Mouse (Mus musculus) frontal cortex, adult 2 months (tissue): ENCODE measurements around the gene Tmem107. TPM values are rescaled to one million over a fixed set of nuclear protein-coding genes. Genes with fewer than 3 reads are reported as not detected.

Experiments used
- DNase-seq, 2 experiments: peaks; one replicate each; pipeline ENCODE4 v3.0.0; 2022; ENCODE audit warnings: low spot score in 1 of 2; ENCODE audit errors: extremely low spot score in 1 of 2
- polyA plus RNA-seq: library from polyadenylated mRNA; depleted of rRNA; stranded (reverse); fragments of >200 nt; gene quantifications from 2 replicates; pipeline ENCODE4 v1.2.3, GENCODE M21; 2012

Tmem107 gene
- polyA plus RNA-seq, 1 experiment = 23.5 TPM

DNA sequence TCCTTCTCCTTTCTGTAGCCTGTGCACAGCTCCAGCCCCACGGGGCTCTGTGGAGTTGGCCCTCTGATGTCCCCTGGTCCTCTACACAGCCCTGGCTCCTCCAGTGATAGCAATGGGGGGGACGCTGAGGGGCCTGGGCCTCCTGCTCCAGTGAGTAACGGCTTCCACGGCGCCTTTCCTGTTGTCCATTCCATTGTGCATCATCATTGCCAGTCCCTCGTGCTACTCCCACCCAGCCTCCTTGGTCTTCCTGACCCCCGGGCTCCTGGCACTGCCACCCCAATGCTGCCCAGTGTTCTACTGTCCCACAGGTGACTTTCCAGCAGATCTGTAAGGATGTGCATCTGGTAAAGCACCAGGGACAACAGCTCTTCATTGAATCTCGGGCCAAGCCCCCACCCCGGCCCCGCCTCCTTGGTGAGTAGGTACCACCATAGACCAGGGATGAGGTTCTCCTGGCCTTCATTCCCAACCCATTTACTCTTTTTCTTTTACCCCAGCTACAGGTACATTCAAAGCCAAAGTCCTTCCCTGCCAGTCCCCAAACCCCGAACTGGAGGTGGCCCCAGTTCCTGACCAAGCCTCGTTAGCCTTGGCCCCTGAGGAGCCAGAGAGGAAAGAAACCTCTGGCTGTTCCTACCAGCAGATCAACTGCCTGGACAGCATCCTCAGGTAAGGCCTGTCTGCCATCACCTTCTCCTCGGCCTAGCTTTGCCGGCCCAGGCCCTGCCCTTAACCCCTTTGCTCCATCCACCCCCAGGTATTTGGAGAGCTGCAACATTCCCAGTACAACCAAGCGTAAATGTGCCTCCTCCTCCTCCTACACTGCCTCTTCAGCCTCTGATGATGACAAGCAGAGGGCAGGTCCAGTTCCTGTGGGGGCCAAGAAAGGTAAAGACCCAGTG, 33.2 kb downstream of the Tmem107 start:
- no peak for DNase-seq

DNA sequence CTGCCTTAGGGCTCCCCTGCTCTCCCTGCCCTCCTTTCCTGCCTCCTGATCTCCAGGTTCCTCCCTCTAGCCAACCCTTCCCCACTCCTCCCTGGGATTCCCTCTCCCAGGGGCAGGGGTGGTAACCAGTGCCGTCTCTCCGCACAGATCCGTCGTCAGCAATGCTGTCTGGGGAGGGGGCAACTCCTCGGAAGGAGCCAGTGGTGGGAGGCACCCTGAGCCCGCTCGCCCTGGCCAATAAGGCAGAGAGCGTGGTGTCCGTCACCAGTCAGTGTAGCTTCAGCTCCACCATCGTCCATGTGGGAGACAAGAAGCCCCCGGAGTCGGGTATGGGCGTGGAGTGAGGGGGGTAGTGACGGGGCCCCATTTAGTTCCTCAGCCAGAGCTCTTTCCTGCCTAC, 33.9 kb downstream of the Tmem107 start:
- no peak for DNase-seq

DNA sequence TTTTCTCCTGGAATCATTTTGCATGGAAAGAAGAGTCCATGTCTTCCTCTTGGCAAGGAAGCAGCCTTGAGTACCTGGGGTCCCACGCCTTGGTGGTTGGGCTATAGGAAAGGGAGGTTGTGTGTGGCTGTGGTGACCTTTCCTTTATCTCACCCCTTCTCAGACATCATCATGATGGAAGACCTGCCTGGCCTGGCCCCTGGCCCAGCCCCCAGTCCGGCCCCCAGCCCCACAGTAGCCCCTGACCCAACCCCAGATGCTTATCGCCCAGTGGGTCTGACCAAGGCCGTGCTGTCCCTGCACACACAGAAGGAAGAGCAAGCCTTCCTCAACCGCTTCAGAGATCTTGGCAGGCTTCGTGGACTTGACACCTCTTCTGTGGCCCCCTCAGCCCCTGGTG, 34.6 kb downstream of the Tmem107 start:
- no peak for DNase-seq

DNA sequence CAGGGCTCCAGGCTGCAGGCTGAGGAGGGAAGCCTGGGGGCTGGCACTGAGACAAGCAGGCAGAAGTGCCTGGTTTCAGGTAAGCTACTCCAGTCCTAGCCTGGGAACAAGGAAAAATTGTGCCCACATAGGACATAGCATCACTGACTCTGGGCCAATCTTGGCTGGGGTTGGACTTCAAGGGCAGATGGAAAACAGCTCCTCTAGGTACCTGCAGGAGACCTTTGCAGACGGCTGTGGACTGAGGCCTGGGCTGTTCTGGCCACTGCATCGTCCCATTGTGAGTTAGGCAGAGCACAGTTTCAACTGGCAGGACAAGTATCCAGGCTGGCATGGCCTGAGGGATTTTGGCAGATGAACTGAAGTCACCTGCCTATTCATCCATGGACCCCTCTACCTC, 35.2 kb downstream of the Tmem107 start:
- DNase-seq = no peak

DNA sequence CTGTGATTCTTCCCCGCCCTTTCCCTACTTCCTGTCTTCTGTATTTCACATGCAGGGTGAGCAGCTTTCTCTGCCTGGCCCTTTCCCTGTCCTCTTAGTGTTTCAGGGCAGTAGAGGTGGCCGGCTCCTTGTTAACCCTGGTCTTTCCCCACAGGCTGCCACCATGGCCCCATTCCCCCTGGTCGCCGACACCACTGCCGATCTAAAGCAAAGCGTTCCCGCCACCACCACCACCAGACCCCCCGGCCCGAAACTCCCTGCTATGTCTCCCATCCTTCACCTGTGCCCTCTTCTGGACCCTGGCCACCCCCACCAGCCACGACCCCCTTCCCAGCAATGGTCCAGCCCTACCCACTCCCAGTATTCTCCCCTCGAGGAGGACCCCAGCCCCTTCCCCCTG, 35.7 kb downstream of the Tmem107 start:
- DNase-seq = no peak

DNA sequence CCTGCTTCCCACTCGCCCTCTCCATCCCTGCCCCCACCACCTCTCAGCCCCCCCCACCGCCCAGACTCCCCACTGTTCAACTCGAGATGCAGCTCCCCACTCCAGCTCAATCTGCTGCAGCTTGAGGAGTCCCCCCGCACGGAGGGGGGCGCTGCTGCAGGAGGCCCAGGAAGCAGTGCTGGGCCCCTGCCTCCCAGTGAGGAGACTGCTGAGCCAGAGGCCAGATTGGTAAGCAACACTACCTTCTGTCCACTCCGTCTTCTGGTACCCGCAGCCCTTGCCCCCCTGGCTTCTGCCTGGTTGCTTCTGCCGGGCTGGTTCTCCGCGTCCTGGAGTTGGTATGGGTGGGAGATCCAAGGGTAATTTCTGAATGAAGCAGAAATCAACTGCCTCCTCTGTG, 36.2 kb downstream of the Tmem107 start:
- DNase-seq = no peak

DNA sequence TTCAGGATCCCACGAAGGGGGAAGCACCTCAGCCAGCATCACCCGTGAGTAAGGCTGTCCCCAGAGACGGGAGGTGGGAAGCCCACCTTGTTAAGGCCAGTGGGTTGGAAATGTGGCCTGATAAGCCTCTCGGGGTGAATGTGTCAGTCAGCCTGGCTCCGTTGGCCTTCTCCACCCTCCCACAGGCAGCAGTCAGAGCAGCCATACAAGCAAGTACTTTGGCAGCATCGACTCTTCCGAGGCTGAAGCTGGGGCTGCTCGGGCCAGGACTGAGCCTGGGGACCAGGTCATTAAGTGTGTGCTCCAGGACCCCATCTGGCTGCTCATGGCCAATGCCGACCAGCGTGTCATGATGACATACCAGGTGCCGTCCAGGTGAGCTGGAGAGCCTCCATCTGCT, 37.1 kb downstream of the Tmem107 start:
- DNase-seq = no peak

DNA sequence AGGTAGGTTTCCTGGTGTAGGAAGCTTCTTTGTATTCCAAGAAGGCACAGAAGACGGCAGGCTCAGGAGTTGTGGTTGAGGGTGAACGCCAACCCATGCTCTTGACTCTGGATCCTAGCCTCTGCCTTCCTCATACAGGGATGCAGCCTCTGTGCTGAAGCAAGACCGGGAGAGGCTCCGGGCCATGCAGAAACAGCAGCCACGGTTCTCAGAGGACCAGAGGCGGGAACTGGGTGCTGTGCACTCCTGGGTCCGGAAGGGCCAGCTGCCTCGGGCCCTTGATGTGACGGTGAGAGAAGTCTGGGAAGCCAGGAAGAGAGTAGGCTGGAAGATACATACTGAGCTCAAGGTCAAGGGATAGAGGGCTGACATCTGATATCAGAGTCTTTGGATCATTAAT, 37.6 kb downstream of the Tmem107 start:
- no peak for DNase-seq

DNA sequence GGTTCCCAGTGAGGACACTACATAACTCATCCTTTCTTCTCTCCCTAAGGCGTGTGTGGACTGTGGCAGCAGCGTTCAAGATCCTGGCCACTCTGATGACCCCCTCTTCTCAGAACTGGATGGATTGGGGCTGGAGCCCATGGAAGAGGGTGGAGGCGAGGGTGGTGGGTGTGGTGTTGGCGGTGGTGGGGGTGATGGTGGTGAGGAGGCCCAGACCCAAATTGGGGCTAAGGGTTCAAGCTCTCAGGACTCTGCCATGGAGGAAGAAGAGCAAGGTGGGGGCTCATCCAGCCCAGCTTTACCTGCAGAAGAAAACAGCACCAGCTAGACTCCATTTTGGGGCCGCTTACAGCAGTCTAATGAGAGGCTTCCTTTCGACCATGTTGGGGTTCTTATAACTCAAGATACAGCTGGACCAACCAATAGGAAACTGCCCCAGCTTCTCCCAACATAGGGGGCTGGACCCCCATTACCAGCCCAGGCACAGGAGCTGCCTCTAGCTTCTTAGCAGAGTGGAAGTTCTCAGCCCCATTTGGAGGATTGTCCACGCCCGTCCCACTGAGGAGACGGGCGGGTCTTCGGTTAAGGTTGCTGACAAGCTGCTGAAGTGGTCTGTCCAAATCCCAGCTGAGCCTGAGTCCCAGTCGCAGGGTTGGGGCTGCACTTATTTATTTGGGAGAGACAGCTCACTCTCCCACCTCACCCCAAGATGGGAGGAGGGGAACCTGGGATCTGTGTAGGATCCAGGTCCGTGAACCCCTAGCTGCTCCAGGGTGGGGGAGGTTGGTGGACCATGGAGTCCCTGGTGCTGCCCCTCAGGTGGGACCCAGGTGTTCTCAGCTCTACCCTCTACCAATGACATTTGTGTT, 38.7 kb downstream of the Tmem107 start:
- no peak for DNase-seq

DNA sequence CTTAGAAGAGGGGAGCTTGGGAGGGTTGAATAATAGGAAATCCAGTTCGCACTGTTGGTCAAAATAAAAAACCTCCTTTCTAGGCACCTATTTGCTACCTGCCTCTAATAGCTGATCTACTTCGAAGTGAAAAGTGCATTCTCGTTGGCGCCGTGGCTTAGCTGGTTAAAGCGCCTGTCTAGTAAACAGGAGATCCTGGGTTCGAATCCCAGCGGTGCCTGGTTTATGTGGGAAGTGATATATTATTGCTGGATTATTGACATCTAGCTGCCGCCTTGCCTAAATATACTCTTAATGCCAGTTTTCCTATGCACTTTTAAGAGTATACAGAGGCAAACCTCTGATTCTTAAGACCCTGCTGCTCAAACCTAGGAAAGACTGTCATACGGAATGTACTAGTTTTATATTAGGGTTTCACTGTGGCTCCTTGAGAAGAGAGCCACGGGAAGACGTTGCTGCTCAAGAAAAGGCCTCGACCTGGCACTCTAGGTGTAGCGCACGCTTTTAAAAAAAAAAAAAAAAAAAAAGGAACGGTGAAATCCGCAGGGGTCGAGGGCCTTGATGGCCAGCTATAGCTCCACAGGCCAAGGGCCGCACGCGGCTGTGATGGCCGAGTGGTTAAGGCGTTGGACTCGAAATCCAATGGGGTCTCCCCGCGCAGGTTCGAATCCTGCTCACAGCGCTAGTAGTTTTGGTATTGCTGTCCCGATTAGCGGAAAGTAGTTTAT, 39.9 kb downstream of the Tmem107 start:
- peak in 1 of 2 experiments; percentile 94 for DNase-seq

DNA sequence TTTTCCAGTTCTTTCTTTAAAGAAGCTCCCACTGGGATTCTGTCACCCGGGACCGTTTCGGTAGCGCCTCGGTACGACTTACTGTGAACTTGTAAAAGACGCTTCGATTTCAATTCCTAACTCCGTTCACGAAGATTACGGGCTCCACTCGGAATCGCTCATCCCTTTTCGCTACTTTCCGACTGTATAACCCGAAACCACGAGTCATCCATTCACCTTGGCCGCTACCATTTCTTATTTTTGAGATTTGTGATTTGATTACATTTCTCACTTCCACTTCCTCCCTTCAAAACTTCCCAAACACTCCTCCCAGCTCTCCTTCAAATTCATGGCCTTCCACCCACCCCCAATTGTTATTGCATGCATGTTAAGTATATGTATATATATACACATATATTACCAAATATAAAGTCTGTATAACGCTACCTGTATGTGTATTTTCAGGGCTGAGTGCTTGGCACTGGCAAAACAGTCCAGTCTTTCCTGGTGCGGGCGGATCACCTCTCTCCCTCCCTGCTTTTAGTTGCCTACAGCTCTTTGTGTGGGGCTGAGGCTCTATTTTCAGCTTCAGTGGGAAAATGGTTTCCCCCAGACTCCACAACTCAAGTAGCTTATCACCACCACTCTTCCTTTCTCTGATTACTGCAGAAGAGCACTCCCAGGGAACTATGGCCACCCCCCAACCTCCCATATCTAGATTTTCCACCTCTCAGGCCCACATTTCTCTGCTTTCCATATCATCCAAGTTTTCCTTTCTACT, 40.6 kb downstream of the Tmem107 start:
- no peak for DNase-seq

DNA sequence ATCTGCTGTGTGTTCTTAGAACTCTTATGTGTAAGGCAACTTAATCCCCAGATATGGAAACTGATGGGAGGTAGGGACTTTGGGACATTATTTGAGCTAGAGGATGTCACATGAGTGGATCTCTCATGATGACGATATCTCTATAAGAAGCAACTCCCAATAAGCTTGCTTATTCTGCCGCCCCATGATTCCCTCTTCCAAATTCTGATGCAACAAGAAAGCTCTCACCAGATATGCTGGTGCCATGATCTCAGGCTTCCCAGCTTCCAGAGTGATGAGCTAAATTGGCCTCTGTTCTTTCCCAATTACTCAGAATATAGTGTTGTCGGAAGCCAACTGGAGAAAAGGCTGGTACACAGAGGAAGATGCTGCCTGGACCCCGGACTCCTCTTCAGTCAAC, 41.3 kb downstream of the Tmem107 start:
- DNase-seq = peak in 1 of 2 experiments; percentile 51

DNA sequence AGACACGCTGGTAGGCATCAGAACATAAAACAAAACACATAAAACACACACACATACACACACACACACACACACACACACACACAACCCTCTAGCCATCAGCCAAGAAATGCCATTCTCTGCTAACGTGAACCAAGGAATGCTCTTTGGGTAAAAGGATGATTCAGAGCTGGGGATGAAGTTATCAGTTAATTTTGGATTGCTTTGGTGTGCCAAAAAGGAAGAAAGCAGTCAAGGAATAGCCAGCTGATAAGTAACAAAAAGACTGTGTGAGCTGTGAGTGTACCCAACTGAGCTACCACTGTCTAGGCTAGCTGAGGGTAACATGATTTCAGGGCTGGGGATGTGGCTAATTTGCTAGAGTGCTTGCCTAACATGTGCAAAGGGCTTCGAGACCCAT, 43.4 kb downstream of the Tmem107 start:
- no peak for DNase-seq

DNA sequence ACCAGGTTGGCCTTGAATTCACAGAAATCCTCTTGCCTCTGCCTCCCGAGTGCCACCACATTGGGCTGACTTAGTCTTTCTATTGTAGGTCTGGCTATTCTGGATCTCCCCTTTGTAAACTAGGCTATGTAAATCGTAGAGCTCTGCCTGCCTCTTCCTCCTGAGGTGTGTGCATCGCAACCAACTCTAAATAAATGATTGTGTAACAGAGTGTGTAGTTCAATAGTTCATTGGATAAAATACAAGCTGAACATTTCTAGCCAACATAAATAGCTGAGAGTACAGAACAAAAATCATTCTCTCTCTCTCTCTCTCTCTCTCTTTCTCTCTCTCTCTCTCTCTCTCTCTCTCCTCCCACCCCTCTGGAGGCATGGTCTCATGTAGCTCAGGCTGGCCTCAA, 44.0 kb downstream of the Tmem107 start:
- DNase-seq = no peak

DNA sequence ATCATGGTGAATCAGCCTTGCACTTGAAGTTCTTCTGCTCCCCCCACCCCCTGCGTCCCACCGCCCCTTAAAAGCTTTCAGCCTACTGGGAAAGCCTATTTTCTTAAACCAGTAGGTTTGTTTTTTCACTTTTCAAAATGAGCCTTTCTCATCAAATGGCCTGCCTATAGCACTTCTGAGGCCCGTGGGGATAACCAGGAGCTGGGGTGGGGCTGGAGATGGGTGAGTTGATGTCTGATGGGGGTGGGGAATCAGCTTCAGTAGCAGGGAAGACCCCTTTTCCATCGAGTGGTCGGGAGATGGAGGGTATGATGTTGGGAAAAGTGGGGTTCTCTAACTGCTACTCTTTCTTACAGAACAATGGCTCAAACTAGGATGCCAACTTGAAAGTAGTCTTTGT, 46.2 kb downstream of the Tmem107 start:
- no peak for DNase-seq

DNA sequence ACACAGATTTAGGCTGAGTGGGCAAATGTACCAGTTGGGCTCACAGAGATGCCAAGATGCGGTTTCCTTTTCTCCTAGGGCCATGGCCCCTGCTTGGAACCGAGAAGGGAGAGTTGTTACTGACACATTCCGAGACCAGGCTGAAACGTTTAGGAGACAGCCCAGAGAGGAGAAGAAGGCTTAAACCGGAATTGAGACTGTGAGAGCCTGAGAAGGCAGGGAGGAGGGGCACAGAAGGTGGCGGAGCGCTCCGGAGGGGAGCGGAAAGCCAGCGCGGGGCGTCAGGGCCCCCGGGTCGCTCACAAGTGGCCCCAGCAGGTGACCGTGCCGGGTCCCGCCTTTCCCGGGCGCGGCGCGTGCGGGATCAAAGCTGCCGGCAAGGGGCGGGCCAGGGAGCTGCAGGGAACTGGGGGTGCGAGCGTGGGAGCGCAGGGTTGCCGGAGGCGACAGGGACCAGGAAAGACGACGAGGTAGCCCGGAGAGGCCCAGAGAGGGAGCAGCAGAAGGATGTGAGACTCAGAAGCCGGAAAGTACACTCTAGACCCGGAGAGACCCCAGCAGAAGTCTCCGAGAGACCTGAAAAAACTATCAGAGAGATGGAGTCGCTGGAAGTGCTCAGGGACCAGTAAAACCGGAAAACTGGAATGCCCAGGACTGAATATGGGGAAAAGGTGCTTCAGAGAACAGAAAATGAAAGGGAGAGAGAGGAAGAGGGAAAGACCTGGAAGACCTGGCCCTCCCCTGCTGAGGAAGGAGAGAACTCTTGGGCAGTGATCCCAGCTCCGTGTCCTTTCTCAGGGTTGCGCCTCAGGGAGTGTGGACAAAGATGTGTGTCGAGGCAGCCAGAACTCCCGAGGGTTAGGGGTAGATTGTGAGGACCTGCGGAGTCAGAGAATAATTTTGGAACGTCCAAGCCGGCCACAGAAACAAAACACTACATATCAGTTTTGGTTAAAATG, 47.4 kb downstream of the Tmem107 start:
- no peak for DNase-seq

DNA sequence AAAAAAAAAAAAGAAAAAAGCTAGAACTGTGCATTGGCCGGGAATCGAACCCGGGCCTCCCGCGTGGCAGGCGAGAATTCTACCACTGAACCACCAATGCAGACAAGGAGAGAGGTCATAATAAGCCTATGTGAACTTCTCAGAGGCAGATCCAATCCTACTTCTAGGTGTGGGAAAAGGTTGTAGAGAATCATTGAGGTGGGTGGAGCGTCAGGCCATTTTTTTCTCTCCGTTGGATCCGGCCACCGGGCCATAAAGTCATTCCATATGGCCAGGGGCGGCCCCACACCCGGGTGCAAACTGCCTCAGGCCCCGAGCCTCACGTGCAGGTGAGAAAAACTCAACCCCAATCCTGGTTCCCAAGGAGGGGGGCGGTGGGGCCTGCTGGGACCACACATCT, 48.2 kb downstream of the Tmem107 start:
- peak in 1 of 2 experiments; percentile 99 for DNase-seq

DNA sequence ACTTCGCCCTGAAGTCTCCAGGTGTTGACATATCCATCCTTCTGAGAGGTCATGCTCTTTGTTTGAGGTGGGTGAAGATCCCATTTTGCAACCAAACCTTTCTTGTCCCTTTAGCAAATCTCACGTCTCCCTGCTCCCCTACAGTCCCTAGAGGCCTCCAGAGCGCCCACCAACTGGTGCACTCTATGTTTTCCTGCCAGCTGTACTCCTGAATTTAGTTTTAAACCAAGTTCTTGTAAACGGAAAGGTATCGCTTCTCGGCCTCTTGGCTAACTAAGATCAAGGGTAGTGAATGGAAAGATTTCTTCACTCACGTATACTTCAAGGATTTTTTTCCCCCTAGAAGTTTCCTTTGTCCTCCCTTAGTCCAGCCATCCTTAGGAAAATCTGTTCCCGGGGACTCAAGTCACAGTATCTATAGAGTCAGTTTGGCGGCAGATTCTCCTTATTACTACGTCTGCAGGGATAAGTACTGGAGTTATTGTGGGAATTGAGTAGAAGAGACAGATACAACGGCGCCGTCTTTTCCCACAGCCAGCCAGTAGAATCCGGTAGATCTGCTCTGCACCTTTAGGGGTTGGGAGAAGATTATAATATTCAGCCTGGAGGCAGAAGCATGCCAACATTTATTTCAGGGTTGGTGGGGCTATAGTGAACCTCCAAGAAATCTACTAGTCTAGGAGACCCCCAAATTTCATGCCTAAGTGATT, 49.0 kb downstream of the Tmem107 start:
- no peak for DNase-seq
